Mouse (Mus musculus): ENCODE measurements at regions not wholly inside any gene's neighbourhood (a gene's known extent, or its start where the extent isn't known, plus 50 kb on each side); places are given as distances from the start of the nearest gene placed in this dataset.

GRCm38 (mm10) chr4:35640866-35641265, 414.9 kb upstream of the C9orf72 start:
- DNase-seq (ENCODE audit: low spot score in 2 of 2): peak; percentile 4

GRCm38 (mm10) chr4:35606200-35606599, 380.2 kb upstream of the C9orf72 start:
- DNase-seq (ENCODE audit: low spot score in 2 of 2): no peak

- DNase-seq (ENCODE audit: low spot score in 2 of 2): no peak
Observed at GRCm38 (mm10) chr4:35578086-35578485, 352.1 kb upstream of the C9orf72 start.

GRCm38 (mm10) chr4:35575179-35575974, 349.4 kb upstream of the C9orf72 start:
- DNase-seq (ENCODE audit: low spot score in 2 of 2): no peak

DNA sequence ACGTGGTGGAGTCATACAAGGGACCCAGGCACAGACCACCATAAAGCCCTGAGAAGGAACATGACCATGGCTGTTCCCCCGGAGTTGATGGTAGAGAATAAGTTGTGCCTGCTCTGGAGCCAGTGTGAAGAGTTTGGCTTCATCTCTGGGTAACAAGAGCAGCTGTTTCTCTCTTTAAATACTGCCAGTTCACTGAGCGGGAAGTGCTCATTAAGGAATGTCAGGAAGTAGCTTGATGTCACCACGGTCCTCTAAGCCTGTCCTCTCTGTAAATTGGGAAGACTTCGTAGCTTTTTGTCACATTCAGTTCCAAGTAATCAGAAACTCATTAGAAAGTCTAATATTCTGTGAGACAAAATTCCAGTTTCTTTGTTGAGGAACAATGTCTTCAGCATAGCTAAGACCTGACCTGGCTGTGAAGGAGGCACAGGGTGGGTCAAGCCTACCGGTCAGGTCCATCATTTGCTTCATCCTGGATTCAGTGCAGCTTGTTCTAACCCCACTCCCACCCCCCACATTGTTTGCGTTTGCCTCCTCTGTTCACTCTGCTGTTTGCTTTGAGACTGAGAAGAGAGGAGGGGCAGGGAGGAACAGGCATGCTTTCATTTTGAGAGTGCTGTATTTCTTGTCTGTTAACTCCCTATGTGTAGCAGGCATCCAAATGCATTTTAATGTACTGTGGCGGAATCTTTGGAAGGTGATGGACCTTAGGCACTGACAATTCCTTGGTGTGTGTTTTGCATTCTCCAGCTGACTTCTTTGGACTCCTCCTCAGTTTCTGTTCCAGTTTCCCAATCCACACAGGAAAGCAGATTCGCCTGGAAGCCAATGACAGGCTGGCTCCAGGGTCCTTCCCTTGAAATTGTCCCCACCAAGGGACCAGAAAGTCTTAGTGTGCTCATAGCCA, 345.8 kb upstream of the C9orf72 start:
- DNase-seq (ENCODE audit: low spot score in 2 of 2): no peak

GRCm38 (mm10) chr4:35561303-35561702, 335.3 kb upstream of the C9orf72 start:
- no peak for DNase-seq (ENCODE audit: low spot score in 2 of 2)

GRCm38 (mm10) chr4:35560004-35560403, 334.0 kb upstream of the C9orf72 start:
- DNase-seq (ENCODE audit: low spot score in 2 of 2): no peak

- DNase-seq (ENCODE audit: low spot score in 2 of 2): no peak
Observed at GRCm38 (mm10) chr4:35553309-35553708, 327.3 kb upstream of the C9orf72 start.

GRCm38 (mm10) chr4:35551988-35552387, 326.0 kb upstream of the C9orf72 start:
- no peak for DNase-seq (ENCODE audit: low spot score in 2 of 2)

- no peak for DNase-seq (ENCODE audit: low spot score in 2 of 2)
Observed at GRCm38 (mm10) chr4:35534565-35535279, 308.7 kb upstream of the C9orf72 start.

- no peak for DNase-seq (ENCODE audit: low spot score in 2 of 2)
Observed at GRCm38 (mm10) chr4:35534154-35534553, 308.2 kb upstream of the C9orf72 start.

Data from right cerebral cortex, adult 2 months (tissue).